ENCODE assay signal across 17 mouse cellular contexts in the genomic region with DNA sequence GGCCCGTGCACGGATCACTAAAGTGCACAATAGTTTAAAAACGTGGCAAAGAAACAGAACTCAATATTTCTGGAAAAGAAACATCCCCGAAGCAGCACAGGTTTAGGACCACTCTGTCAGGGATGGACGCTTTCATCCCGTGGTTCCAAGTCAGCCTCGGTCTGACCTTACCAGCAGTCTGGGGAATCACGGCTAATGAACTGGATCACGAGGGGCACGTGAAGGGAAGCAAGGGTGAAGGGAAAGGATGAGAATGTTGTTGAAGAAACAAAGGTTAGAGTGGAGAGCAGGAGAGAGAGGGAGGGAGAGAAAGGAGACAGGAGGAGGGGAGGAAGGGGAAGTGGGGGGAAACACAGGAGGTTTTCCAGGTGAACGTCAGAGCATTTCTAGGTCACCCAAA.
"Had no signal": no experiment of that assay in that cellular context is flagged by ENCODE, and none has a peak within 500 bp of the region (broad histone marks: within the 10 kb centered on the region; RNA-seq: fewer than 3 reads in every experiment).

No protein-coding gene starts in this region.

- DNase-seq: lung, embryonic 14.5 days; lung, postnatal 10 days; lung, postnatal 4 days; midbrain, embryonic 14.5 days; retina, postnatal 1 day; right cerebral cortex, adult 18-20 months; right cerebral cortex, postnatal 25 days; right cerebral cortex, postnatal 4 days; spleen, adult 18-20 months; thymus, adult 18-20 months; thymus, postnatal 14 days; thymus, postnatal 36 days had no signal

- H3K4me1 ChIP-seq: midbrain, embryonic 12.5 days had no signal

- H3K9me3 ChIP-seq: midbrain, embryonic 10.5 days; midbrain, embryonic 12.5 days; neural tube, embryonic 13.5 days; neural tube, embryonic 15.5 days had no signal

- H3K27me3 ChIP-seq: neural tube, embryonic 13.5 days; neural tube, embryonic 15.5 days had no signal

- H3K4me3 ChIP-seq: midbrain, embryonic 10.5 days; midbrain, embryonic 12.5 days; myocyte; neural tube, embryonic 13.5 days; neural tube, embryonic 15.5 days had no signal

- H3K27ac ChIP-seq: midbrain, embryonic 10.5 days; midbrain, embryonic 12.5 days; neural tube, embryonic 13.5 days; neural tube, embryonic 15.5 days had no signal

- H3K36me3 ChIP-seq: midbrain, embryonic 10.5 days; midbrain, embryonic 12.5 days; neural tube, embryonic 13.5 days; neural tube, embryonic 15.5 days had no signal
